Mouse (Mus musculus) intestine, embryonic 14.5 days (tissue): ENCODE results near the gene Pogz. TPM values are rescaled to one million over a fixed set of nuclear protein-coding genes. Genes with fewer than 3 reads are reported as not detected.

Experiments
- ATAC-seq: fragments of 200-750 bp; cut with Nextera tagmentation; replicated peaks from 2 replicates; pipeline ENCODE4 v1.8.0; 2017; ENCODE audit warnings: low read depth, moderate number of reproducible peaks, moderate TSS enrichment, moderate library complexity; ENCODE audit not compliant: low FRiP score, low TSS enrichment
- DNase-seq: peaks from one replicate; pipeline ENCODE4 v3.0.0-alpha.2; 2018; ENCODE audit warnings: low spot score
- H3K27ac ChIP-seq: fragments of 300-500 bp; sonication (generic); 2 replicates; pipeline ENCODE4 v1.5.1; 2014; ENCODE audit warnings: low read depth, mild to moderate bottlenecking, control low read depth
- H3K27me3 ChIP-seq: fragments of 300-500 bp; sonication (generic); replicated peaks from 2 replicates; pipeline ENCODE4 v1.6.1; 2014; ENCODE audit warnings: low read length, control low read depth; ENCODE audit not compliant: control insufficient read depth, insufficient read depth
- H3K36me3 ChIP-seq: fragments of 300-500 bp; sonication (generic); 2 replicates; pipeline ENCODE4 v1.6.1; 2014; ENCODE audit warnings: low read length, control low read depth; ENCODE audit not compliant: control insufficient read depth, insufficient read depth
- H3K4me1 ChIP-seq: fragments of 300-500 bp; sonication (generic); replicated peaks from 2 replicates; pipeline ENCODE4 v1.6.1; 2014; ENCODE audit warnings: low read length, control low read depth, mixed read lengths; ENCODE audit not compliant: control insufficient read depth, insufficient read depth
- H3K4me2 ChIP-seq: fragments of 300-500 bp; sonication (generic); 2 replicates; pipeline ENCODE4 v1.6.1; 2014; ENCODE audit warnings: low read length
- H3K4me3 ChIP-seq: fragments of 300-500 bp; sonication (generic); 2 replicates; pipeline ENCODE4 v1.5.1; 2014; ENCODE audit warnings: low read depth, low read length, control low read depth, mixed read lengths
- H3K9ac ChIP-seq: fragments of 300-500 bp; sonication (generic); 2 replicates; pipeline ENCODE4 v1.6.1; 2014; ENCODE audit warnings: mild to moderate bottlenecking, low read length
- H3K9me3 ChIP-seq: fragments of 300-500 bp; sonication (generic); 2 replicates; pipeline ENCODE4 v1.6.1; 2016; ENCODE audit warnings: low read length, control low read depth; ENCODE audit not compliant: control insufficient read depth
- WGBS: fragments of 180-500 bp; shearing (Covaris S2); extraction: QIAGEN DNeasy Blood & Tissue Kit; methylation state at CpG from one replicate; pipeline ENCODE4 v1.1.7; 2014; 5-methylcytosine and 5-hydroxymethylcytosine counted together
- polyA plus RNA-seq: library from polyadenylated mRNA; unstranded; fragments of >200 nt; fragmentation: Nextera tagmentation; extraction: Ambion mirVana; gene quantifications from 2 replicates; pipeline ENCODE4 v1.2.1, GENCODE M21; 2014

Pogz gene
- polyA plus RNA-seq, 1 experiment from 2014 or later = 19.9 TPM

GRCm38 (mm10) chr3:94821008-94821638, 16.2 kb upstream of the Pogz start:
- Histone ChIP-seq H3K4me2 (peak overlapping the region; percentile 66), H3K27me3 (no peaks in the 10 kb centered on the region), H3K9me3 (no peaks in the 10 kb centered on the region), H3K4me1 (0 out of 2 replicates have a peak, but pooled peaks cover 4% of the 10 kb centered on the region), H3K27ac (peak overlapping the region; percentile 87), H3K9ac (peak overlapping the region; percentile 92), H3K4me3 (peak overlapping the region; percentile 66), H3K36me3 (no peaks in the 10 kb centered on the region)
- 2% methylated on average over 31 of the region's 31 CpGs for WGBS
- ATAC-seq (peak; percentile 54), DNase-seq (peak; percentile 83)

GRCm38 (mm10) chr3:94822082-94822481, 15.3 kb upstream of the Pogz start:
- Histone ChIP-seq H3K27me3 (no peaks in the 10 kb centered on the region), H3K4me3 (no peak overlapping the region; the same call in 1 of the 2 replicates), H3K4me1 (0 out of 2 replicates have a peak, but pooled peaks cover 4% of the 10 kb centered on the region), H3K27ac (peak overlapping the region; percentile 87; the same call in 1 of the 2 replicates), H3K36me3 (no peaks in the 10 kb centered on the region), H3K4me2 (peak overlapping the region; percentile 66), H3K9ac (no peak overlapping the region), H3K9me3 (no peaks in the 10 kb centered on the region)
- 81% methylated on average over 4 of the region's 4 CpGs for WGBS
- DNase-seq (no peak), ATAC-seq (no peak)

- Histone ChIP-seq H3K4me1 (0 out of 2 replicates have a peak, but pooled peaks cover 4% of the 10 kb centered on the region), H3K4me2 (no peak overlapping the region), H3K36me3 (no peaks in the 10 kb centered on the region), H3K4me3 (no peak overlapping the region), H3K27me3 (no peaks in the 10 kb centered on the region), H3K9me3 (no peaks in the 10 kb centered on the region), H3K27ac (no peak overlapping the region), H3K9ac (no peak overlapping the region)
- 78% methylated on average over 3 of the region's 3 CpGs for WGBS
- DNase-seq = no peak
- no peak for ATAC-seq
These were observed 13.3 kb upstream of the Pogz start for GRCm38 (mm10) chr3:94824110-94824509.

- H3K27ac ChIP-seq = no peak overlapping the region
- H3K9ac ChIP-seq = no peak overlapping the region
- H3K27me3 ChIP-seq = no peaks in the 10 kb centered on the region
- 17% methylated on average over 9 of the region's 9 CpGs for WGBS
- DNase-seq (no peak), ATAC-seq (no peak)
- H3K4me3 ChIP-seq = no peak overlapping the region; the same call in 1 of the 2 replicates
- no peaks in the 10 kb centered on the region; the same call in 1 of the 2 replicates for H3K4me1 ChIP-seq
- no peaks in the 10 kb centered on the region for H3K36me3 ChIP-seq
- no peaks in the 10 kb centered on the region for H3K9me3 ChIP-seq
- H3K4me2 ChIP-seq = peak overlapping the region; percentile 11; the same call in 1 of the 2 replicates
These were observed 5.3 kb upstream of the Pogz start for GRCm38 (mm10) chr3:94832100-94832499.

- no peak overlapping the region for H3K27ac ChIP-seq
- DNase-seq (no peak), ATAC-seq (no peak)
- H3K4me3 ChIP-seq = no peak overlapping the region
- H3K9ac ChIP-seq = no peak overlapping the region
- H3K9me3 ChIP-seq = no peaks in the 10 kb centered on the region
- 70% methylated on average over 5 of the region's 5 CpGs for WGBS
- no peak overlapping the region for H3K4me2 ChIP-seq
- no peaks in the 10 kb centered on the region; the same call in 1 of the 2 replicates for H3K4me1 ChIP-seq
- H3K27me3 ChIP-seq = no peaks in the 10 kb centered on the region
- H3K36me3 ChIP-seq = no peaks in the 10 kb centered on the region
These were observed 4.7 kb upstream of the Pogz start for GRCm38 (mm10) chr3:94832701-94833100.

- no peak for DNase-seq
- Histone ChIP-seq H3K9ac (no peak overlapping the region), H3K27me3 (no peaks in the 10 kb centered on the region), H3K9me3 (no peaks in the 10 kb centered on the region), H3K4me1 (no peaks in the 10 kb centered on the region; the same call in 1 of the 2 replicates), H3K27ac (no peak overlapping the region), H3K4me2 (no peak overlapping the region), H3K36me3 (no peaks in the 10 kb centered on the region), H3K4me3 (no peak overlapping the region)
- no peak for ATAC-seq
These were observed 4.0 kb upstream of the Pogz start for GRCm38 (mm10) chr3:94833358-94833757.

- Histone ChIP-seq H3K27ac (no peak overlapping the region), H3K4me3 (no peak overlapping the region), H3K4me1 (peaks cover 7% of the 10 kb centered on the region), H3K27me3 (no peaks in the 10 kb centered on the region), H3K9me3 (no peaks in the 10 kb centered on the region), H3K9ac (no peak overlapping the region), H3K4me2 (no peak overlapping the region), H3K36me3 (no peaks in the 10 kb centered on the region)
- DNase-seq (no peak), ATAC-seq (no peak)
- 42% methylated on average over 3 of the region's 3 CpGs for WGBS
These were observed 2.0 kb upstream of the Pogz start for GRCm38 (mm10) chr3:94835396-94835795.

- Histone ChIP-seq H3K4me2 (peak overlapping the region; percentile 88), H3K9me3 (no peaks in the 10 kb centered on the region), H3K36me3 (no peaks in the 10 kb centered on the region), H3K4me3 (peak overlapping the region; percentile 67), H3K9ac (peak overlapping the region; percentile 94), H3K27ac (peak overlapping the region; percentile 98), H3K27me3 (no peaks in the 10 kb centered on the region), H3K4me1 (peaks cover 7% of the 10 kb centered on the region)
- WGBS = 2% methylated on average over 47 of the region's 62 CpGs
- DNase-seq = peak; percentile 92
- ATAC-seq = peak; percentile 73
These were observed 661 bp downstream of the Pogz start for GRCm38 (mm10) chr3:94837959-94838496.

- H3K36me3 ChIP-seq = no peaks in the 10 kb centered on the region
- peak overlapping the region; percentile 94 for H3K9ac ChIP-seq
- H3K27me3 ChIP-seq = no peaks in the 10 kb centered on the region
- 10% methylated on average over 9 of the region's 9 CpGs for WGBS
- H3K4me2 ChIP-seq = peak overlapping the region; percentile 88
- no peaks in the 10 kb centered on the region for H3K9me3 ChIP-seq
- H3K4me3 ChIP-seq = peak overlapping the region; percentile 67
- H3K4me1 ChIP-seq = peaks cover 7% of the 10 kb centered on the region
- DNase-seq (no peak), ATAC-seq (no peak)
- peak overlapping the region; percentile 98 for H3K27ac ChIP-seq
These were observed 1.3 kb downstream of the Pogz start for GRCm38 (mm10) chr3:94838631-94839030.
